Mouse (Mus musculus): ENCODE measurements around the gene Fam167b. TPM values are rescaled to one million over a fixed set of nuclear protein-coding genes. Genes with fewer than 3 reads are reported as not detected.

Gene Fam167b
- polyA plus RNA-seq, 1 experiment from 2014 or later: 3.2 TPM

Small RNA genes lying within 50 kb of the gene (microRNA-seq; reads per million reads assigned to microRNA genes)
- not detected for gene Mir8119

Other genes starting within 250 kb of the Fam167b start
- gene Rbbp4, start 243.2 kb downstream of the Fam167b start, polyA plus RNA-seq (2015; fragmentation: Nextera tagmentation; extraction: Ambion mirVana): 159 and 182 TPM in 2 replicates
- gene Zbtb8os, start 242.9 kb downstream of the Fam167b start, polyA plus RNA-seq (2015; fragmentation: Nextera tagmentation; extraction: Ambion mirVana): 32.3 and 36.5 TPM in 2 replicates
- gene Zbtb8a, start 200.4 kb downstream of the Fam167b start, polyA plus RNA-seq (2015; fragmentation: Nextera tagmentation; extraction: Ambion mirVana): 15.6 and 16.9 TPM in 2 replicates
- gene Zbtb8b, start 137.7 kb downstream of the Fam167b start, polyA plus RNA-seq (2015; fragmentation: Nextera tagmentation; extraction: Ambion mirVana): 1.8 and 2.8 TPM in 2 replicates
- 29.0 TPM in 2 replicates for gene Bsdc1, start 117.0 kb downstream of the Fam167b start, polyA plus RNA-seq (2015; fragmentation: Nextera tagmentation; extraction: Ambion mirVana)
- gene Tssk3, start 87.5 kb downstream of the Fam167b start, polyA plus RNA-seq (2015; fragmentation: Nextera tagmentation; extraction: Ambion mirVana): 0.11 and 0.12 TPM in 2 replicates
- gene Fam229a, start 87.4 kb downstream of the Fam167b start, polyA plus RNA-seq (2015; fragmentation: Nextera tagmentation; extraction: Ambion mirVana): 0.89 and 2.5 TPM in 2 replicates
- gene Marcksl1, start 65.0 kb downstream of the Fam167b start, polyA plus RNA-seq (2015; fragmentation: Nextera tagmentation; extraction: Ambion mirVana): 175 and 224 TPM in 2 replicates
- 101 and 110 TPM in 2 replicates for gene Hdac1, start 35.8 kb downstream of the Fam167b start, polyA plus RNA-seq (2015; fragmentation: Nextera tagmentation; extraction: Ambion mirVana)
- gene Lck, start 4.9 kb downstream of the Fam167b start, polyA plus RNA-seq (2015; fragmentation: Nextera tagmentation; extraction: Ambion mirVana): 2.5 TPM in 2 replicates
- gene Eif3i, start 22.1 kb upstream of the Fam167b start, polyA plus RNA-seq (2015; fragmentation: Nextera tagmentation; extraction: Ambion mirVana): 140 and 161 TPM in 2 replicates
- 186 and 192 TPM in 2 replicates for gene Tmem234, start 22.1 kb upstream of the Fam167b start, polyA plus RNA-seq (2015; fragmentation: Nextera tagmentation; extraction: Ambion mirVana)
- gene Dcdc2b, start 35.7 kb upstream of the Fam167b start, polyA plus RNA-seq (2015; fragmentation: Nextera tagmentation; extraction: Ambion mirVana): 16.1 and 20.1 TPM in 2 replicates
- 26.6 and 27.8 TPM in 2 replicates for gene Iqcc, start 40.5 kb upstream of the Fam167b start, polyA plus RNA-seq (2015; fragmentation: Nextera tagmentation; extraction: Ambion mirVana)
- gene Ccdc28b, start 45.4 kb upstream of the Fam167b start, polyA plus RNA-seq (2015; fragmentation: Nextera tagmentation; extraction: Ambion mirVana): 76.3 and 82.4 TPM in 2 replicates
- gene Txlna, start 62.5 kb upstream of the Fam167b start, polyA plus RNA-seq (2015; fragmentation: Nextera tagmentation; extraction: Ambion mirVana): 37.6 and 38.9 TPM in 2 replicates
- 5.9 and 6.6 TPM in 2 replicates for gene Kpna6, start 94.2 kb upstream of the Fam167b start, polyA plus RNA-seq (2015; fragmentation: Nextera tagmentation; extraction: Ambion mirVana)
- gene Tmem39b, start 118.3 kb upstream of the Fam167b start, polyA plus RNA-seq (2015; fragmentation: Nextera tagmentation; extraction: Ambion mirVana): 5.3 and 5.5 TPM in 2 replicates
- 42.9 and 48.9 TPM in 2 replicates for gene Khdrbs1, start 163.8 kb upstream of the Fam167b start, polyA plus RNA-seq (2015; fragmentation: Nextera tagmentation; extraction: Ambion mirVana)
- gene Ptp4a2, start 232.7 kb upstream of the Fam167b start, polyA plus RNA-seq (2015; fragmentation: Nextera tagmentation; extraction: Ambion mirVana): 318 and 349 TPM in 2 replicates